Mouse (Mus musculus) liver, postnatal 0 days (tissue): ENCODE measurements around the gene Pdia5. TPM values are rescaled to one million over a fixed set of nuclear protein-coding genes. Genes with fewer than 3 reads are reported as not detected.
A peak's percentile ranks its signal among the peaks of the same experiment; 100 is the strongest.

Experiments
- ATAC-seq: fragments of 200-750 bp; cut with Nextera tagmentation; 2 replicates; pipeline ENCODE4 v1.8.0; 2017; ENCODE audit warnings: mild to moderate bottlenecking, moderate library complexity
- DNase-seq: peaks from one replicate; pipeline ENCODE4 v3.0.0-alpha.2; 2016
- H3K27ac ChIP-seq: fragments of 300-500 bp; sonication (generic); 2 replicates; pipeline ENCODE4 v1.5.1; 2014; ENCODE audit warnings: antibody characterized with exemption, moderate library complexity, mild to moderate bottlenecking, low read depth
- H3K27me3 ChIP-seq: fragments of 300-500 bp; sonication (generic); 2 replicates; pipeline ENCODE4 v1.6.1; 2014; ENCODE audit warnings: low read length, control low read depth, mixed read lengths; ENCODE audit not compliant: insufficient read depth
- H3K36me3 ChIP-seq: fragments of 300-500 bp; sonication (generic); replicated peaks from 2 replicates; pipeline ENCODE4 v1.6.1; 2014; ENCODE audit warnings: mild to moderate bottlenecking, control low read depth, low read length, moderate library complexity, mixed read lengths; ENCODE audit not compliant: insufficient read depth
- H3K4me1 ChIP-seq: fragments of 300-500 bp; sonication (generic); 2 replicates; pipeline ENCODE4 v1.6.1; 2014; ENCODE audit warnings: antibody characterized with exemption, mild to moderate bottlenecking, control low read depth; ENCODE audit not compliant: insufficient read depth
- H3K4me2 ChIP-seq: fragments of 300-500 bp; sonication (generic); 2 replicates; pipeline ENCODE4 v1.6.1; 2014; ENCODE audit warnings: low read depth, mild to moderate bottlenecking, low read length, moderate library complexity, mixed read lengths
- H3K4me3 ChIP-seq: fragments of 300-500 bp; sonication (generic); 2 replicates; pipeline ENCODE4 v1.5.1; 2014; ENCODE audit warnings: low read depth, low read length
- H3K9ac ChIP-seq: fragments of 300-500 bp; sonication (generic); replicated peaks from 2 replicates; pipeline ENCODE4 v1.6.1; 2014; ENCODE audit warnings: mild to moderate bottlenecking, moderate library complexity
- H3K9me3 ChIP-seq: fragments of 300-500 bp; sonication (generic); 2 replicates; pipeline ENCODE4 v1.6.1; 2016; ENCODE audit warnings: mild to moderate bottlenecking, control low read depth, low read length, mixed read lengths
- CTCF ChIP-seq: sonication (generic); IDR thresholded peaks from 2 replicates; pipeline ENCODE4 v1.5.1; 2016; ENCODE audit warnings: antibody characterized with exemption, low read depth
- EP300 ChIP-seq: IDR thresholded peaks from 2 replicates; pipeline ENCODE4 v1.6.1; 2016; ENCODE audit warnings: antibody characterized with exemption, low read depth, mild to moderate bottlenecking
- WGBS: fragments of 180-500 bp; shearing (Covaris S2); extraction: QIAGEN DNeasy Blood & Tissue Kit; methylation state at CpG from one replicate; pipeline ENCODE4 v1.1.7; 2014; ENCODE audit not compliant: insufficient replicate concordance; 5-methylcytosine and 5-hydroxymethylcytosine counted together
- polyA plus RNA-seq: library from polyadenylated mRNA; unstranded; fragments of >200 nt; fragmentation: Nextera tagmentation; extraction: Ambion mirVana; gene quantifications from 2 replicates; pipeline ENCODE4 v1.2.1, GENCODE M21; 2015

The Pdia5 gene
- polyA plus RNA-seq, 1 experiment from 2014 or later = 58.7 TPM

DNA sequence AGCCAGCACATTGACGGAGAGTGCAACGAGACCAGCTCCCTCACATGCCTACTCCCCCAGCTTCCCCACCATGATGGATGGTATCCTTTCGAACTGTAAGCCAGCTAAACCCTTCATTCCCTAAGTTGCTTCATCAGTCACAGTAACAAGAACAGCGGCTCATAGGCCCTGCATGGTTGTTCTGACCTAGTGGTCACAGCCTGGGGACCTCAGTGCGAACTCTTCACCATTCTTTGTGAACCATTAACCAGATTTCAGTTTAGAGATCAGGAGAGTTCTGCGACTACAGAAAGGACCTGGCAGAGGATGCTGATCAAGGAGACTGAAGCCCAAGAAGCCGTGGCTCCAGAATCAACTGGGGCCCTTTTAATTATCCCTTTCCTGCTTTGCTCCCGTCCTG lies 13.6 kb upstream of the Pdia5 start:
- H3K36me3 ChIP-seq = no peaks in the 10 kb centered on the region
- no peak overlapping the region for H3K9ac ChIP-seq
- DNase-seq = no peak
- no peaks in the 10 kb centered on the region for H3K4me1 ChIP-seq
- TF ChIP-seq EP300 (no peak), CTCF (no peak)
- ATAC-seq = no peak
- H3K27ac ChIP-seq = no peak overlapping the region
- no peaks in the 10 kb centered on the region for H3K27me3 ChIP-seq
- WGBS = 79% methylated on average over 8 of the region's 8 CpGs
- no peak overlapping the region for H3K4me2 ChIP-seq
- no peak overlapping the region for H3K4me3 ChIP-seq
- H3K9me3 ChIP-seq = no peaks in the 10 kb centered on the region

DNA sequence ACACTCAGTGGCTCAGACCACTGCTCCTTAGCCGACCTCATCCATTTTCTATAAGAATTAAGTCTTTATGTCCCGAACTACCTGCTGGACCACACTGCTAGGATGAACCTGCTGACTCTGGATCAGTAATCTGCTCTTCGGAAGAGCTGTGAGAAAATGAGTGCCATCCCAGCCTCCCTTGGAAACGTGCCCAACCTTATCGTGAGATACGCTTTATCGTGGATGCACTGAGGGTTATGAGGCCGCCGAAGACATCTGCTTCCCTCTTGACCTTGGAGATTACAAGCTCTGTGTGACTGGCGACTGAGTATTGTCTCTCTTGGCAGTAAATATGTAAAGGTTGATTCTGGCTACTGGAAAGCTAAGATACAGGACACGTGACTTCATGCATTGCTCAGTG lies 11.8 kb upstream of the Pdia5 start:
- WGBS = 73% methylated on average over 11 of the region's 11 CpGs
- no peak for ATAC-seq
- H3K27ac ChIP-seq = no peak overlapping the region

DNA sequence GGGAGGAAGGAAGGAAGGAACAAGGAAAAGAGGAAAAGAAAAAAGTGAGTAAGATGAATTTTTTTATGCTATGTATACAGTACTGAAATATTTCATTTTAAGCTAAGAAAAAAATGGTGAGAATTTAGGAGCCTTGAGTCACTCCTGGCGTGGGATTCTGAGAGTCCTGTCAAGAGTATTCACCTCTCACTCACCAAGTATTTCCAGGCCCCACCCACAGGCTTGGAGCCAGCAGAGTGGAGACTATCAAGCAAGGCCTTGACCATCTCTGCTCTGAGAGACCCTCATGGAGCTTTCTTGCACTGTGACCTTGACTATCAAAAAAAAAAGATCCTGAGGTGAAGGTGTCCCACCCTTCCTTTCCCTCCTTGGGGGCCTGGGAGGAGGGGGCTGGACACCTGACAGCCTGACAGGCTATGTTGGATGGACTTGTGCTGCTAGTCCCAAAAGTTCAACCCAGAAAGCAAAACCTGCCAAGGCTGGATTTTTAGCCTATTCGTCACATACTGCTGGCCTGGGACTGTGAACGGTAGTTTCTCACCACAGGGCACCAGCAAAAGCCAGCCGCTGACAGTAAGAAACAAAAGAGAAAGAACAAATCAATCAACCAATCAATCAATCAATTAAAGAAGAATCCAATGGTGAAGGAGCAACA lies 10.6 kb upstream of the Pdia5 start:
- no peak for DNase-seq
- TF ChIP-seq CTCF = no peak
- TF ChIP-seq EP300 = no peak
- Histone ChIP-seq H3K4me2 (no peak overlapping the region), H3K4me1 (no peaks in the 10 kb centered on the region), H3K27ac (no peak overlapping the region), H3K9ac (no peak overlapping the region), H3K27me3 (no peaks in the 10 kb centered on the region), H3K4me3 (no peak overlapping the region), H3K36me3 (no peaks in the 10 kb centered on the region), H3K9me3 (no peaks in the 10 kb centered on the region)
- WGBS = 72% methylated on average over 4 of the region's 4 CpGs
- no peak for ATAC-seq

More for the DNA sequence above, 11.8 kb upstream of the Pdia5 start:
- no peak overlapping the region for H3K4me2 ChIP-seq
- H3K4me1 ChIP-seq = no peaks in the 10 kb centered on the region
- H3K36me3 ChIP-seq = no peaks in the 10 kb centered on the region
- no peak overlapping the region for H3K9ac ChIP-seq
- DNase-seq = no peak
- no peaks in the 10 kb centered on the region for H3K9me3 ChIP-seq
- no peaks in the 10 kb centered on the region for H3K27me3 ChIP-seq
- H3K4me3 ChIP-seq = no peak overlapping the region
- no peak for TF ChIP-seq EP300
- no peak for TF ChIP-seq CTCF

DNA sequence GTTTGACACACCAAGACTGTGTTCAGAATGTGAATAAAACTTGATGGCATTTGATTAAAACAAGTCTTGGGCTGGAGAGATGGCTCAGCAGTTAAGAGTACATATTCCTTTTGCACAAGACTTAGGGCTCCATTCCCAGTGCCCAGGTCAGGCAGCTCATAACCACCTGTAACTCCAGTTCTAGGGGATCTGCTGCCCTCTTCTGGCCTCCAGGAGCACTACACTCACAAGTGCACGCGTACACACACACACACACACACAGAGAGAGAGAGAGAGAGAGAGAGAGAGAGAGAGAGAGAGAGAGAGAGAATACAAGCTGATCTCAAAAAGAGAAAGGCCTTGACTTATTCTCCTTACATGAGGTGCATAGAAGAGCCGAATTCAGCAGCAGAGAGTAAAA lies 9.7 kb upstream of the Pdia5 start:
- no peaks in the 10 kb centered on the region for H3K9me3 ChIP-seq
- WGBS = 77% methylated on average over 3 of the region's 3 CpGs
- no peak for ATAC-seq

DNA sequence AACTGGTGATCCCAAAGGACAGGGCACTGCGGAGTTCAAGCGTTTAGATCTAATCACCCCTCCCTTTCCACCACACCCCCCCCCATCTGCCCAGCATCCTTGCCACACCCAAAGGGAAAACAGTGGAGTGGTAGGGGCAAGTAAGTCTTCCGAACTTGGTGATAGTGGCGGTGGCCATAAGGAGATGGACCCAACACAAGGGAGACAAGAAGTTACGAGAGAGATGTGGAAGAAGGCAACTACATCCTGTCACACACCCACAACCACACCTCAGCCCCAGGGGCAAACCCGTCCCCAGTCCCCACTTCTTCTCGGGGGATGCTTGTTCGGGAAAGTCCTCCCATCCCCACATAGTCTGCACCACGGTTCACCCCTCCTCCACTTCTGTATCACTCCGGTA lies 880 bp downstream of the Pdia5 start:
- no peaks in the 10 kb centered on the region for H3K36me3 ChIP-seq
- ATAC-seq = no peak
- no peaks in the 10 kb centered on the region for H3K27me3 ChIP-seq
- peak overlapping the region; percentile 66 for H3K9ac ChIP-seq
- peak overlapping the region; percentile 77 for H3K27ac ChIP-seq
- H3K9me3 ChIP-seq = no peaks in the 10 kb centered on the region
- 6% methylated on average over 10 of the region's 10 CpGs for WGBS
- H3K4me2 ChIP-seq = peak overlapping the region; percentile 84
- TF ChIP-seq EP300 = no peak
- H3K4me3 ChIP-seq = peak overlapping the region; percentile 69
- peaks cover 31% of the 10 kb centered on the region for H3K4me1 ChIP-seq
- DNase-seq = no peak

More for the DNA sequence above, 9.7 kb upstream of the Pdia5 start:
- no peak for DNase-seq
- Histone ChIP-seq H3K4me1 (no peaks in the 10 kb centered on the region), H3K4me2 (no peak overlapping the region), H3K27me3 (no peaks in the 10 kb centered on the region), H3K27ac (no peak overlapping the region), H3K4me3 (no peak overlapping the region), H3K36me3 (no peaks in the 10 kb centered on the region), H3K9ac (no peak overlapping the region)
- no peak for TF ChIP-seq EP300
- peak; percentile 27 for TF ChIP-seq CTCF

DNA sequence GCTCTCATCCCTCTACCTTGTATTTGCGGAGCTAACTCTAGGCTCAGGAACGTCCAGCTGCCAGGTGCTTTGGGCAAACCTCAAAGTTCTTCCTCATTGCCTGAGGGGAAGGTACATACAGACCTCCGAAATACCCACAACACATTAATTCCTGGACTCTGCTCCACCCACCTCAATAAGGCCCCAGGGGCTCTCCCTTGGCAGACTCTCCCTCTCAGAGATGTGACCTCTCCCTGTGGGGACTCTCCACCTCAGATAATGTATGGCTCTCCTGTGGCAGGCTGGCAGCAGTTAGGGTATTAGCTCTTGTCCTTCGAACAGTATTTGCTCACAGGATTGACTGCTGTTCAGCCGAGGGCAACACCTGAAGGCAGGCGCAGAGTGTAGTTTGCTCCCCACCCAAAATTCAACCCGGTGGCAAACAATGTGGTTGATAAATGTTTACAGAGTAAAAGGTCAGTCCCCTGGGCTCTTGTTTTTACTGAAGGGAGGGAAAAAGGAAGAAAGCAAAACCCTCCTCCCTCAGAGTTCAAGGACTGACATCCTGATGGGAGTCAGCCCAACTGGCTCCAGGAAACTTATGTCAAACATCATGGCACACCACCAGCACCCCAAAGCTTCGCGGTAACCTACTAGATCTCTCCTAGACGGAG lies 1.5 kb downstream of the Pdia5 start:
- Histone ChIP-seq H3K4me3 (peak overlapping the region; percentile 69), H3K27me3 (no peaks in the 10 kb centered on the region), H3K4me2 (peak overlapping the region; percentile 84), H3K36me3 (no peaks in the 10 kb centered on the region), H3K9ac (peak overlapping the region; percentile 41; the same call in 1 of the 2 replicates), H3K4me1 (peaks cover 36% of the 10 kb centered on the region), H3K27ac (peak overlapping the region; percentile 77), H3K9me3 (no peaks in the 10 kb centered on the region)
- WGBS = 39% methylated on average over 10 of the region's 10 CpGs
- no peak for TF ChIP-seq EP300
- TF ChIP-seq CTCF = no peak
- peak; percentile 48 for ATAC-seq
- no peak for DNase-seq
